Mouse (Mus musculus) myocyte (in vitro differentiated cells): ENCODE data around the gene Hipk3. TPM values are rescaled to one million over a fixed set of nuclear protein-coding genes. Genes with fewer than 3 reads are reported as not detected.

Experiments used
- H3K27me3 ChIP-seq: one replicate; pipeline ENCODE4 v1.6.1; 2011; ENCODE audit not compliant: control insufficient read depth, insufficient read depth, insufficient read length
- H3K36me3 ChIP-seq: one replicate; pipeline ENCODE4 v1.6.1; 2011; ENCODE audit not compliant: control insufficient read depth, insufficient read depth
- H3K4me2 ChIP-seq: one replicate; pipeline ENCODE4 v1.6.1; 2011; ENCODE audit warnings: low read depth, control low read depth
- H3K4me3 ChIP-seq: one replicate; pipeline ENCODE4 v1.5.1; 2011; ENCODE audit warnings: mild to moderate bottlenecking, control low read depth, moderate library complexity
- H3K79me2 ChIP-seq: one replicate; pipeline ENCODE4 v1.6.1; 2011; ENCODE audit not compliant: control insufficient read depth, insufficient read depth
- H3ac ChIP-seq: one replicate; pipeline ENCODE4 v1.6.1; 2011; ENCODE audit not compliant: control insufficient read depth, insufficient read length
- CEBPB ChIP-seq: IDR thresholded peaks from 2 replicates; pipeline ENCODE4 v1.6.1; 2011; ENCODE audit warnings: mild to moderate bottlenecking, moderate library complexity; ENCODE audit not compliant: poor library complexity, insufficient read depth, severe bottlenecking
- E2F4 ChIP-seq: IDR thresholded peaks from one replicate; pipeline ENCODE4 v1.6.1; 2011; ENCODE audit warnings: mild to moderate bottlenecking, control low read depth, moderate library complexity; ENCODE audit not compliant: insufficient read depth
- MAX ChIP-seq: IDR thresholded peaks from one replicate; pipeline ENCODE4 v1.6.1; 2011; ENCODE audit warnings: low read depth, mild to moderate bottlenecking, control low read depth
- MYOD1 ChIP-seq, 3 experiments: IDR thresholded peaks; one replicate each; pipeline ENCODE4 v1.6.1; 2011; ENCODE audit warnings: control low read depth in 2 of 3, low read depth in 2 of 3, mild to moderate bottlenecking in 2 of 3, moderate library complexity in 1 of 3; ENCODE audit not compliant: insufficient read length in 2 of 3, control insufficient read depth in 1 of 3
- MYOG ChIP-seq, 3 experiments: IDR thresholded peaks; one replicate each; pipeline ENCODE4 v1.6.1; 2011; ENCODE audit warnings: control low read depth in 2 of 3, low read depth in 2 of 3, mild to moderate bottlenecking in 2 of 3; ENCODE audit not compliant: insufficient read length in 2 of 3, control insufficient read depth in 1 of 3, insufficient read depth in 1 of 3
- POLR2A ChIP-seq: IDR thresholded peaks from one replicate; pipeline ENCODE4 v1.6.1; 2011; ENCODE audit warnings: low read depth, mild to moderate bottlenecking, control low read depth, moderate library complexity; ENCODE audit not compliant: insufficient read length
- POLR2AphosphoS2 ChIP-seq: IDR thresholded peaks from one replicate; pipeline ENCODE4 v1.6.1; 2011; ENCODE audit warnings: low read depth, control low read depth; ENCODE audit not compliant: insufficient read length
- REST ChIP-seq: IDR thresholded peaks from one replicate; pipeline ENCODE4 v1.6.1; 2011; ENCODE audit warnings: mild to moderate bottlenecking, control low read depth, moderate library complexity; ENCODE audit not compliant: insufficient read depth, insufficient read length
- SRF ChIP-seq: IDR thresholded peaks from one replicate; pipeline ENCODE4 v1.6.1; 2011; ENCODE audit warnings: low read depth; ENCODE audit not compliant: control insufficient read depth, insufficient read length
- TCF12 ChIP-seq: IDR thresholded peaks from one replicate; pipeline ENCODE4 v1.6.1; 2011; ENCODE audit warnings: mild to moderate bottlenecking, control low read depth; ENCODE audit not compliant: poor library complexity, insufficient read depth, severe bottlenecking
- TCF3 ChIP-seq: IDR thresholded peaks from one replicate; pipeline ENCODE4 v1.6.1; 2011; ENCODE audit warnings: low read depth, control low read depth; ENCODE audit not compliant: insufficient read length
- USF1 ChIP-seq: IDR thresholded peaks from one replicate; pipeline ENCODE4 v1.6.1; 2011; ENCODE audit warnings: low read depth, mild to moderate bottlenecking, control low read depth, moderate library complexity
- polyA plus RNA-seq: library from polyadenylated mRNA; unstranded; fragments of >200 nt; fragmentation: generic; extraction: Trizol; gene quantifications from one replicate; pipeline ENCODE4 v1.2.1, GENCODE M21; 2012; ENCODE audit warnings: missing spikeins

Gene Hipk3
- polyA plus RNA-seq, 1 experiment, result 14.3 TPM

DNA sequence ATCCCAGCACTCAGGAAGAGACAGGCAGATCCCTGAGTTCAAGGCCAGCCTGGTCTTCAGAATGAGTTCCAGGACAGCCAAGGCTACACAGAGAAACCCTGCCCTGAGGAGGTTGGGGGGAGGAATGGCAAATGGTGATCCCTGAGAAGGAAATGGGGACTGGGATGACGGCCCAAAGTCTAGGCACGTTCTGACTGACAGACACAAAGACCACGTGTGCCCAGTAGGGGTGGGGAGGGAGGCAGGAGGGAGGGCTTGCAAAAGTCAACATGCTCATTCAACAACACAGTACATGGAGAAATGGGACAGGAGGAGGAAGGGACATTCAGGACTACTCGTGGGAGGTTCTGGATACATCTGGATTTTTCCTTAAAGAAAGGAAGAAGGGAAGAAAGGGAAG is 81.8 kb downstream of the Hipk3 start:
- H3K79me2 ChIP-seq, result no peaks in the 10 kb centered on the region

GRCm38 (mm10) chr2:104411806-104412205 is 82.4 kb downstream of the Hipk3 start:
- no peaks in the 10 kb centered on the region for H3K79me2 ChIP-seq
- no peaks in the 10 kb centered on the region for H3K36me3 ChIP-seq
- H3K4me2 ChIP-seq, result no peak overlapping the region
- no peak for TF ChIP-seq CEBPB
- TF ChIP-seq REST, result no peak
- TF ChIP-seq MYOG (IDR thresholded peaks at IDR 0.05; ENCODE audit: control insufficient read depth in 1 of 3, insufficient read depth in 1 of 3, insufficient read length in 2 of 3, low read depth in 2 of 3), result no peak
- no peak for TF ChIP-seq MAX
- no peak for TF ChIP-seq TCF3
- TF ChIP-seq TCF12, result no peak
- TF ChIP-seq MYOD1 (IDR thresholded peaks at IDR 0.05; ENCODE audit: control insufficient read depth in 1 of 3, insufficient read length in 2 of 3, low read depth in 2 of 3), result no peak
- no peak overlapping the region for H3K4me3 ChIP-seq
- no peak overlapping the region for H3ac ChIP-seq
- H3K27me3 ChIP-seq, result peaks cover 19% of the 10 kb centered on the region

More for the DNA sequence above, 81.8 kb downstream of the Hipk3 start:
- no peak overlapping the region for H3K4me2 ChIP-seq
- no peak overlapping the region for H3ac ChIP-seq
- no peak overlapping the region for H3K4me3 ChIP-seq
- H3K27me3 ChIP-seq, result peaks cover 19% of the 10 kb centered on the region
- TF ChIP-seq SRF (no peak), MYOG (IDR thresholded peaks at IDR 0.05; ENCODE audit: control insufficient read depth in 1 of 3, insufficient read depth in 1 of 3, insufficient read length in 2 of 3, low read depth in 2 of 3) (no peak), USF1 (no peak), TCF12 (no peak), POLR2AphosphoS2 (no peak), MAX (no peak), MYOD1 (IDR thresholded peaks at IDR 0.05; ENCODE audit: control insufficient read depth in 1 of 3, insufficient read length in 2 of 3, low read depth in 2 of 3) (no peak), CEBPB (no peak), TCF3 (no peak), REST (no peak), E2F4 (no peak), POLR2A (no peak)
- no peaks in the 10 kb centered on the region for H3K36me3 ChIP-seq

DNA sequence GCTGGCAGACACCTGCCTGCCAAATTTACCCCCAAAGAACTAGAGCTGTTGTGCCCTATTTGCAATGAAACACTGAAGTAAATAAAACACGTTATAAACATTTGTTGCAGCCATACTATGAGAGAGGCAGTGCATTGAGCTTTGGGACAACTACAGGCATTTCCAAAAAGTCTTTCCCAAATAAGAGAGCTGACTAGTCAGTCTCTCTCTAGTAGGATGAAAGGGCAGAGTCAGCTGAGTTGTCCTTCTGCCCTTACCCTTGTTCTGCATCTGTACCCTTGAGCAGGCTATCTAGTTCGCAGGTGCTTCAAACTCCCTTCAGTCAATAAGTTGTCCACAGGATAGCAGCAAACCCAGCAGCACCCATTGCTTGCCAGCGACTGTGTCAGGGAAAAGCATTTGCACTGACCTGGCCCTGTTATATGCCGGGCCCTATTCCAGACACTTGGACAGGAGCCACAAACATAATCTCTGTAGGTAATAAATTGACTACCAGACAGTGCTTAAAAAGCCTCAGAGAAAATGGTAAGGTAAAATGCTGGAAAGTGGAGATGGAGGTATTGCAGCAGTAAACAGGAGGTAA is 83.2 kb downstream of the Hipk3 start, which contains the start of gene D430041D05Rik:
Gene D430041D05Rik (minus strand): TSS at position 51 of the 583 bp plus-strand sequence.
- no peaks in the 10 kb centered on the region for H3K79me2 ChIP-seq
- H3K4me2 ChIP-seq, result peak within 1 kb of the TSS; percentile 30
- H3K27me3 ChIP-seq, result peaks cover 19% of the 10 kb centered on the region
- TF ChIP-seq CEBPB (no peak), E2F4 (no peak), MYOD1 (IDR thresholded peaks at IDR 0.05; ENCODE audit: control insufficient read depth in 1 of 3, insufficient read length in 2 of 3, low read depth in 2 of 3) (no peak), MAX (no peak), TCF3 (no peak), POLR2A (no peak), POLR2AphosphoS2 (no peak), SRF (no peak), USF1 (no peak), REST (no peak), TCF12 (no peak), MYOG (IDR thresholded peaks at IDR 0.05; ENCODE audit: control insufficient read depth in 1 of 3, insufficient read depth in 1 of 3, insufficient read length in 2 of 3, low read depth in 2 of 3) (no peak)
- H3ac ChIP-seq, result no peak within 1 kb of the TSS
- H3K36me3 ChIP-seq, result no peaks in the 10 kb centered on the region
- H3K4me3 ChIP-seq, result no peak within 1 kb of the TSS

GRCm38 (mm10) chr2:104409851-104410821 is 84.1 kb downstream of the Hipk3 start:
- peaks cover 19% of the 10 kb centered on the region for H3K27me3 ChIP-seq
- peak overlapping the region; percentile 30 for H3K4me2 ChIP-seq
- TF ChIP-seq TCF3, result no peak
- TF ChIP-seq POLR2AphosphoS2, result no peak
- TF ChIP-seq REST, result no peak
- no peak for TF ChIP-seq MYOD1 (IDR thresholded peaks at IDR 0.05; ENCODE audit: control insufficient read depth in 1 of 3, insufficient read length in 2 of 3, low read depth in 2 of 3)
- TF ChIP-seq MAX, result no peak
- TF ChIP-seq CEBPB, result no peak
- TF ChIP-seq POLR2A, result no peak
- no peak for TF ChIP-seq TCF12
- TF ChIP-seq SRF, result no peak
- no peak for TF ChIP-seq MYOG (IDR thresholded peaks at IDR 0.05; ENCODE audit: control insufficient read depth in 1 of 3, insufficient read depth in 1 of 3, insufficient read length in 2 of 3, low read depth in 2 of 3)
- TF ChIP-seq USF1, result no peak
- TF ChIP-seq E2F4, result no peak
- H3K36me3 ChIP-seq, result no peaks in the 10 kb centered on the region
- no peak overlapping the region for H3K4me3 ChIP-seq
- H3ac ChIP-seq, result no peak overlapping the region
- no peaks in the 10 kb centered on the region for H3K79me2 ChIP-seq
